ENCODE assay signal across 17 mouse cellular contexts in genomic region chr11:97836541-97836940, GRCm38 (mm10). TPM values are rescaled to one million over a fixed set of nuclear protein-coding genes. Genes with fewer than 3 reads are reported as not detected.
DNase-seq lines count a peak whose midpoint lies in the region; ATAC-seq lines count a peak whose summit lies in the region.
"Had no signal": no experiment of that assay in that cellular context is flagged by ENCODE, and none has a peak within 500 bp of the region (broad histone marks: within the 10 kb centered on the region; RNA-seq: fewer than 3 reads in every experiment).

No protein-coding gene starts in this region.

- H3K36me3 ChIP-seq in heart, embryonic 13.5 days, result peaks cover 66% of the 10 kb centered on the region
- H3K36me3 ChIP-seq in limb, embryonic 10.5 days, result peaks cover 71% of the 10 kb centered on the region
- H3K36me3 ChIP-seq in midbrain, embryonic 15.5 days (replicated peaks), result peaks cover 34% of the 10 kb centered on the region

- no peak overlapping the region for H3K4me3 ChIP-seq in heart, embryonic 13.5 days
- H3K4me3 ChIP-seq in limb, embryonic 10.5 days, result no peak overlapping the region
- no peak overlapping the region for H3K4me3 ChIP-seq in midbrain, embryonic 15.5 days
- H3K4me3 ChIP-seq: forebrain, embryonic 12.5 days; neural tube, embryonic 12.5 days had no signal

- no peaks in the 10 kb centered on the region for H3K27me3 ChIP-seq in heart, embryonic 13.5 days (replicated peaks)
- H3K27me3 ChIP-seq in limb, embryonic 10.5 days (ENCODE audit: low read depth, poor library complexity, severe bottlenecking), result no peaks in the 10 kb centered on the region
- no peaks in the 10 kb centered on the region for H3K27me3 ChIP-seq in midbrain, embryonic 15.5 days (replicated peaks)
- H3K27me3 ChIP-seq: forebrain, embryonic 12.5 days; megakaryocyte, embryonic 14.5 days; neural tube, embryonic 12.5 days had no signal

- H3K9ac ChIP-seq in heart, embryonic 13.5 days, result peak overlapping the region; percentile 50; the same call in 1 of the 2 replicates
- H3K9ac ChIP-seq in midbrain, embryonic 15.5 days, result no peak overlapping the region
- H3K9ac ChIP-seq: forebrain, embryonic 12.5 days; neural tube, embryonic 12.5 days had no signal

- no peaks in the 10 kb centered on the region for H3K9me3 ChIP-seq in heart, embryonic 13.5 days
- H3K9me3 ChIP-seq in limb, embryonic 10.5 days (replicated peaks), result no peaks in the 10 kb centered on the region
- no peaks in the 10 kb centered on the region for H3K9me3 ChIP-seq in midbrain, embryonic 15.5 days
- H3K9me3 ChIP-seq: forebrain, embryonic 12.5 days; megakaryocyte, embryonic 14.5 days; neural tube, embryonic 12.5 days had no signal

- no peak for DNase-seq in heart, postnatal 25 days (ENCODE audit: low spot score)
- peak; percentile 63 for DNase-seq in thymus, postnatal 0 days (ENCODE audit: low spot score)
- DNase-seq in thymus, postnatal 10 days (ENCODE audit: low spot score in 2 of 2), result no peak
- peak; percentile 23 for DNase-seq in limb, embryonic 10.5 days (ENCODE audit: low spot score)
- peak; percentile 36 for DNase-seq in yolk sac, embryonic 10.5 days (ENCODE audit: low spot score)
- DNase-seq in kidney, adult 18-20 months, result no peak
- DNase-seq: cerebellum, adult 2 months; embryo, embryonic 11 days; kidney, postnatal 14 days; liver; right cerebral cortex, postnatal 4 days had no signal

- no peak overlapping the region for H3K4me2 ChIP-seq in heart, embryonic 13.5 days
- no peak overlapping the region for H3K4me2 ChIP-seq in midbrain, embryonic 15.5 days
- H3K4me2 ChIP-seq: forebrain, embryonic 12.5 days; neural tube, embryonic 12.5 days had no signal

- peaks cover 24% of the 10 kb centered on the region for H3K4me1 ChIP-seq in heart, embryonic 13.5 days
- H3K4me1 ChIP-seq in limb, embryonic 10.5 days, result peaks cover 21% of the 10 kb centered on the region
- H3K4me1 ChIP-seq in midbrain, embryonic 15.5 days, result peaks cover 8% of the 10 kb centered on the region

- 0 out of 2 replicates have a peak overlapping the region, but pooled peaks have one; percentile 31 for H3K27ac ChIP-seq in heart, embryonic 13.5 days (replicated peaks)
- no peak overlapping the region for H3K27ac ChIP-seq in limb, embryonic 10.5 days
- H3K27ac ChIP-seq in midbrain, embryonic 15.5 days, result no peak overlapping the region
- H3K27ac ChIP-seq: forebrain, embryonic 12.5 days; neural tube, embryonic 12.5 days had no signal

- ATAC-seq in heart, embryonic 13.5 days (ENCODE audit: extremely low read depth, insufficient number of reproducible peaks, low FRiP score, low TSS enrichment), result no peak
- no peak for ATAC-seq in midbrain, embryonic 15.5 days (replicated peaks)

- 43% methylated on average over 8 of the region's 8 CpGs for WGBS in heart, embryonic 13.5 days
- WGBS in limb, embryonic 10.5 days, result 61% methylated on average over 8 of the region's 8 CpGs
- 62% methylated on average over 8 of the region's 8 CpGs for WGBS in midbrain, embryonic 15.5 days

- intact Hi-C loops in heart, postnatal 25 days (cut with DNase I), result no loop called here

RNA-seq across cellular contexts. Expression of gene B230217C12Rik, which starts 4.0 kb away (rescaled TPM):
- 5.1 and 5.5 TPM in 2 replicates for polyA plus RNA-seq in heart, embryonic 13.5 days (2015; fragmentation: Nextera tagmentation; extraction: Ambion mirVana)
- under 1 TPM; 0.83 to 0.87 TPM for total RNA-seq in heart, postnatal 25 days (2021)
- polyA plus RNA-seq in thymus, postnatal 0 days (2015; fragmentation: Nextera tagmentation; extraction: Ambion mirVana), result 4.5 and 5.0 TPM in 2 replicates
- 10.9 and 14.0 TPM in 2 replicates for polyA plus RNA-seq in limb, embryonic 10.5 days (2016; fragmentation: Nextera tagmentation; extraction: Ambion mirVana)
- 33.3 and 33.8 TPM in 2 replicates for polyA plus RNA-seq in midbrain, embryonic 15.5 days (2015; fragmentation: Nextera tagmentation; extraction: Ambion mirVana)
- total RNA-seq: granulocyte monocyte progenitor cell, adult 5-6 weeks had no signal

RNA-seq across cellular contexts. Expression of gene Lasp1, which starts 37.7 kb away (rescaled TPM):
- 45.1 and 46.0 TPM in 2 replicates for polyA plus RNA-seq in heart, embryonic 13.5 days (2015; fragmentation: Nextera tagmentation; extraction: Ambion mirVana)
- 10 to 100 TPM; 41.3 to 46.2 TPM for total RNA-seq in heart, postnatal 25 days (2021)
- 98.7 and 108 TPM in 2 replicates for polyA plus RNA-seq in thymus, postnatal 0 days (2015; fragmentation: Nextera tagmentation; extraction: Ambion mirVana)
- 90.0 and 110 TPM in 2 replicates for polyA plus RNA-seq in limb, embryonic 10.5 days (2016; fragmentation: Nextera tagmentation; extraction: Ambion mirVana)
- 198 and 199 TPM in 2 replicates for polyA plus RNA-seq in midbrain, embryonic 15.5 days (2015; fragmentation: Nextera tagmentation; extraction: Ambion mirVana)

RNA-seq across cellular contexts. Expression of gene Fbxo47, which starts 47.4 kb away (rescaled TPM):
- polyA plus RNA-seq in heart, embryonic 13.5 days (2015; fragmentation: Nextera tagmentation; extraction: Ambion mirVana), result 0.70 and 1.1 TPM in 2 replicates
- total RNA-seq in heart, postnatal 25 days (2021), result under 1 TPM in 1 of 2 experiments, not detected in 1; 0.11 TPM
- 0.70 and 0.75 TPM in 2 replicates for polyA plus RNA-seq in thymus, postnatal 0 days (2015; fragmentation: Nextera tagmentation; extraction: Ambion mirVana)
- 0.50 and 0.60 TPM in 2 replicates for polyA plus RNA-seq in limb, embryonic 10.5 days (2016; fragmentation: Nextera tagmentation; extraction: Ambion mirVana)
- polyA plus RNA-seq in midbrain, embryonic 15.5 days (2015; fragmentation: Nextera tagmentation; extraction: Ambion mirVana), result 0.57 and 0.70 TPM in 2 replicates

RNA-seq across cellular contexts. Expression of gene Rpl23, which starts 54.3 kb away (rescaled TPM):
- polyA plus RNA-seq in heart, embryonic 13.5 days (2015; fragmentation: Nextera tagmentation; extraction: Ambion mirVana), result 376 and 393 TPM in 2 replicates
- total RNA-seq in heart, postnatal 25 days (2021), result 100 to 1,000 TPM; 454 to 515 TPM
- 766 and 768 TPM in 2 replicates for polyA plus RNA-seq in thymus, postnatal 0 days (2015; fragmentation: Nextera tagmentation; extraction: Ambion mirVana)
- polyA plus RNA-seq in limb, embryonic 10.5 days (2016; fragmentation: Nextera tagmentation; extraction: Ambion mirVana), result 449 and 506 TPM in 2 replicates
- polyA plus RNA-seq in midbrain, embryonic 15.5 days (2015; fragmentation: Nextera tagmentation; extraction: Ambion mirVana), result 259 and 277 TPM in 2 replicates

Comparison
In these comparisons a context has a peak if more than half of its experiments do, and no peak if none do; other contexts are left out.
1. DNase-seq: peak in thymus, postnatal 0 days (single experiment), limb, embryonic 10.5 days (single experiment) and yolk sac, embryonic 10.5 days (single experiment); none in heart, postnatal 25 days (single experiment), thymus, postnatal 10 days (0 of 2) and kidney, adult 18-20 months (single experiment).